Mouse (Mus musculus): ENCODE results near the gene Tmem143. TPM values are rescaled to one million over a fixed set of nuclear protein-coding genes. Genes with fewer than 3 reads are reported as not detected.

Tmem143 gene
- polyA plus RNA-seq, 1 experiment, result 16.6 TPM

- TF ChIP-seq CTCF (IDR thresholded peaks at IDR 0.05; ENCODE audit: extremely low read depth, insufficient read depth, insufficient read length, insufficient replicate concordance), result no peak
- no peak for TF ChIP-seq POLR2A (IDR thresholded peaks at IDR 0.05; ENCODE audit: low read depth, low read length)
- Histone ChIP-seq H3K27me3 (ENCODE audit: control insufficient read depth, insufficient read depth, low read length) (no peaks in the 10 kb centered on the region), H3K4me1 (ENCODE audit: control insufficient read depth, insufficient read depth, insufficient read length) (no peaks in the 10 kb centered on the region), H3K27ac (ENCODE audit: insufficient read depth, low read length) (no peak overlapping the region), H3K36me3 (ENCODE audit: control insufficient read depth, insufficient read depth, low read length) (no peaks in the 10 kb centered on the region), H3K4me3 (ENCODE audit: extremely low read depth, insufficient read depth, insufficient read length) (no peak overlapping the region)
- no peak for DNase-seq (ENCODE audit: low read depth in 1 of 2, low spot score in 2 of 2)
- 43% methylated on average over 4 of the region's 4 CpGs for WGBS
These were observed 59.9 kb downstream of the Tmem143 start for GRCm38 (mm10) chr7:45956611-45957010.

Other genes starting within 250 kb of the Tmem143 start
- gene Fut2, start 230.5 kb upstream of the Tmem143 start, polyA plus RNA-seq (2012; rRNA removed), result 0.04 TPM in 1 of 2 replicates, not detected in the other
- gene Ntn5, start 212.9 kb upstream of the Tmem143 start, polyA plus RNA-seq (2012; rRNA removed), result 2.2 and 5.1 TPM in 2 replicates
- 0.68 and 1.5 TPM in 2 replicates for gene Sec1, start 202.5 kb upstream of the Tmem143 start, polyA plus RNA-seq (2012; rRNA removed)
- 2.4 and 4.6 TPM in 2 replicates for gene Car11, start 197.1 kb upstream of the Tmem143 start, polyA plus RNA-seq (2012; rRNA removed)
- 20.0 and 30.1 TPM in 2 replicates for gene Dbp, start 191.9 kb upstream of the Tmem143 start, polyA plus RNA-seq (2012; rRNA removed)
- gene Rpl18, start 181.5 kb upstream of the Tmem143 start, polyA plus RNA-seq (2012; rRNA removed), result 1,792 and 2,504 TPM in 2 replicates
- gene Sphk2, start 178.9 kb upstream of the Tmem143 start, polyA plus RNA-seq (2012; rRNA removed), result 41.0 and 56.3 TPM in 2 replicates
- gene Fam83e, start 175.7 kb upstream of the Tmem143 start, polyA plus RNA-seq (2012; rRNA removed), result 0.09 and 0.26 TPM in 2 replicates
- not detected in 2 replicates for gene Spaca4, start 171.1 kb upstream of the Tmem143 start, polyA plus RNA-seq (2012; rRNA removed)
- gene Lmtk3, start 113.2 kb upstream of the Tmem143 start, polyA plus RNA-seq (2012; rRNA removed), result 3.6 and 3.7 TPM in 2 replicates
- gene Sult2b1, start 112.3 kb upstream of the Tmem143 start, polyA plus RNA-seq (2012; rRNA removed), result 0.49 and 0.76 TPM in 2 replicates
- 21.6 and 21.7 TPM in 2 replicates for gene Cyth2, start 82.4 kb upstream of the Tmem143 start, polyA plus RNA-seq (2012; rRNA removed)
- 0.26 TPM in 1 of 2 replicates, not detected in the other for gene Kcnj14, start 72.2 kb upstream of the Tmem143 start, polyA plus RNA-seq (2012; rRNA removed)
- 15.2 and 17.1 TPM in 2 replicates for gene Grwd1, start 66.0 kb upstream of the Tmem143 start, polyA plus RNA-seq (2012; rRNA removed)
- gene Kdelr1, start 24.2 kb upstream of the Tmem143 start, polyA plus RNA-seq (2012; rRNA removed), result 78.7 and 92.6 TPM in 2 replicates
- gene Grin2d, start 18.6 kb upstream of the Tmem143 start, polyA plus RNA-seq (2012; rRNA removed), result 0.68 and 1.2 TPM in 2 replicates
- 0.28 and 0.56 TPM in 2 replicates for gene Syngr4, start 227 bp upstream of the Tmem143 start, polyA plus RNA-seq (2012; rRNA removed)
- 245 and 301 TPM in 2 replicates for gene Emp3, start 24.5 kb downstream of the Tmem143 start, polyA plus RNA-seq (2012; rRNA removed)
- gene Ccdc114, start 27.1 kb downstream of the Tmem143 start, polyA plus RNA-seq (2012; rRNA removed), result 1.7 TPM in 2 replicates
- gene Abcc6, start 133.4 kb downstream of the Tmem143 start, polyA plus RNA-seq (2012; rRNA removed), result 0.05 and 0.08 TPM in 2 replicates
- 21.1 and 22.5 TPM in 2 replicates for gene Nomo1, start 136.8 kb downstream of the Tmem143 start, polyA plus RNA-seq (2012; rRNA removed)
- gene Kcnj11, start 203.8 kb downstream of the Tmem143 start, polyA plus RNA-seq (2012; rRNA removed), result not detected in 2 replicates

Data from spleen, adult 2 months (tissue).